Mouse (Mus musculus) MEL (cell line): ENCODE results near the gene Angptl4. TPM values are rescaled to one million over a fixed set of nuclear protein-coding genes. Genes with fewer than 3 reads are reported as not detected.

Experiments used
- DNase-seq: peaks from one replicate; pipeline ENCODE4 v3.0.0; 2011; ENCODE audit warnings: low read depth, low spot score
- H3K27ac ChIP-seq: 2 replicates; pipeline ENCODE4 v1.5.1; 2012; ENCODE audit warnings: low read depth, mild to moderate bottlenecking, control low read depth, low read length, moderate library complexity; ENCODE audit not compliant: control insufficient read depth
- H3K27me3 ChIP-seq, 2 experiments: fragments of 150-350 bp in 1 of 2; sonication (generic) in 1 of 2; 2 replicates each; pipeline ENCODE4 v1.6.1; 2012; ENCODE audit warnings: low read length in 2 of 2, mild to moderate bottlenecking in 2 of 2, improper control_type of control experiment in 1 of 2, moderate library complexity in 1 of 2; ENCODE audit not compliant: insufficient read depth in 2 of 2, control insufficient read depth in 1 of 2
- H3K36me3 ChIP-seq, 2 experiments: 2 replicates each; pipeline ENCODE4 v1.6.1; 2012 to 2014; ENCODE audit warnings: low read length in 2 of 2, improper control_type of control experiment in 1 of 2, inconsistent platforms in 1 of 2, mild to moderate bottlenecking in 1 of 2; ENCODE audit not compliant: insufficient read depth in 2 of 2, control insufficient read depth in 1 of 2
- H3K4me1 ChIP-seq, 2 experiments: fragments of 150-350 bp in 1 of 2; sonication (generic) in 1 of 2; 2 replicates each; pipeline ENCODE4 v1.6.1; 2012; ENCODE audit warnings: low read length in 2 of 2, improper control_type of control experiment in 1 of 2, mild to moderate bottlenecking in 1 of 2; ENCODE audit not compliant: insufficient read depth in 2 of 2, control insufficient read depth in 1 of 2
- H3K4me3 ChIP-seq, 2 experiments: fragments of 150-350 bp in 1 of 2; sonication (generic) in 1 of 2; 2 replicates each; pipeline ENCODE4 v1.5.1; 2012; ENCODE audit warnings: low read depth in 2 of 2, low read length in 2 of 2, mild to moderate bottlenecking in 2 of 2, moderate library complexity in 2 of 2, control low read depth in 1 of 2, improper control_type of control experiment in 1 of 2; ENCODE audit not compliant: control insufficient read depth in 1 of 2, insufficient read depth in 1 of 2
- H3K79me2 ChIP-seq: 2 replicates; pipeline ENCODE4 v1.6.1; 2012; ENCODE audit warnings: mild to moderate bottlenecking, low read length, moderate library complexity; ENCODE audit not compliant: control insufficient read depth, poor library complexity, insufficient read depth
- H3K9ac ChIP-seq: 2 replicates; pipeline ENCODE4 v1.6.1; 2012; ENCODE audit warnings: low read depth, mild to moderate bottlenecking, control low read depth, low read length, moderate library complexity; ENCODE audit not compliant: control insufficient read depth, poor library complexity, severe bottlenecking
- H3K9me3 ChIP-seq: fragments of 150-350 bp; sonication (generic); replicated peaks from 2 replicates; pipeline ENCODE4 v1.6.1; 2012; ENCODE audit warnings: mild to moderate bottlenecking, low read length, improper control_type of control experiment, moderate library complexity; ENCODE audit not compliant: insufficient read depth
- CHD1 ChIP-seq: IDR thresholded peaks from 2 replicates; pipeline ENCODE4 v1.6.1; 2012; ENCODE audit warnings: low read depth, mild to moderate bottlenecking, inconsistent platforms, low read length, improper control_type of control experiment
- CHD2 ChIP-seq: IDR thresholded peaks from 2 replicates; pipeline ENCODE4 v1.6.1; 2011; ENCODE audit warnings: low read length, improper control_type of control experiment
- CTCF ChIP-seq, 3 experiments: IDR thresholded peaks in 2 of 3; conservative IDR thresholded peaks in 1 of 3; 2 replicates each; pipeline ENCODE4 v1.5.1; 2011 to 2012; ENCODE audit warnings: low read length in 3 of 3, low read depth in 2 of 3, mild to moderate bottlenecking in 2 of 3, improper control_type of control experiment in 1 of 3, inconsistent platforms in 1 of 3, mixed read lengths in 1 of 3, moderate library complexity in 1 of 3; ENCODE audit not compliant: control insufficient read depth in 1 of 3, insufficient read depth in 1 of 3, poor library complexity in 1 of 3, severe bottlenecking in 1 of 3
- E2F4 ChIP-seq: IDR thresholded peaks from 2 replicates; pipeline ENCODE4 v1.6.1; 2011; ENCODE audit warnings: low read depth, low read length, improper control_type of control experiment, borderline replicate concordance
- EP300 ChIP-seq, 2 experiments: IDR thresholded peaks; 2 replicates each; pipeline ENCODE4 v1.6.1; 2011; ENCODE audit warnings: improper control_type of control experiment in 2 of 2, low read length in 2 of 2, low read depth in 1 of 2, mild to moderate bottlenecking in 1 of 2
- ETS1 ChIP-seq: IDR thresholded peaks from 2 replicates; pipeline ENCODE4 v1.6.1; 2012; ENCODE audit warnings: low read depth, mild to moderate bottlenecking, inconsistent platforms, low read length, improper control_type of control experiment, moderate library complexity
- GABPA ChIP-seq: IDR thresholded peaks from 2 replicates; pipeline ENCODE4 v1.6.1; 2012; ENCODE audit warnings: low read depth, mild to moderate bottlenecking, inconsistent platforms, low read length, improper control_type of control experiment, moderate library complexity
- HCFC1 ChIP-seq: IDR thresholded peaks from 2 replicates; pipeline ENCODE4 v1.6.1; 2012; ENCODE audit warnings: low read depth, mild to moderate bottlenecking, inconsistent platforms, low read length, improper control_type of control experiment, moderate library complexity
- JUND ChIP-seq: IDR thresholded peaks from 2 replicates; pipeline ENCODE4 v1.6.1; 2011; ENCODE audit warnings: low read depth, mild to moderate bottlenecking, improper control_type of control experiment, low read length
- KAT2A ChIP-seq: conservative IDR thresholded peaks from 2 replicates; pipeline ENCODE4 v1.6.1; 2012; ENCODE audit warnings: low read depth, low read length, improper control_type of control experiment, inconsistent platforms
- MAFK ChIP-seq: IDR thresholded peaks from 2 replicates; pipeline ENCODE4 v1.6.1; 2011; ENCODE audit warnings: low read depth, mild to moderate bottlenecking, low read length, improper control_type of control experiment, borderline replicate concordance
- MAX ChIP-seq: IDR thresholded peaks from 2 replicates; pipeline ENCODE4 v1.6.1; 2011; ENCODE audit warnings: low read length, improper control_type of control experiment
- MAZ ChIP-seq: IDR thresholded peaks from 2 replicates; pipeline ENCODE4 v1.6.1; 2012; ENCODE audit warnings: low read depth, mild to moderate bottlenecking, inconsistent platforms, low read length, improper control_type of control experiment
- MEF2A ChIP-seq: IDR thresholded peaks from 2 replicates; pipeline ENCODE4 v1.6.1; 2014; ENCODE audit warnings: low read depth, mild to moderate bottlenecking, inconsistent platforms, low read length, improper control_type of control experiment; ENCODE audit not compliant: poor library complexity, insufficient replicate concordance, severe bottlenecking; ENCODE audit errors: extremely low read depth
- MXI1 ChIP-seq: IDR thresholded peaks from 2 replicates; pipeline ENCODE4 v1.6.1; 2011; ENCODE audit warnings: mild to moderate bottlenecking, low read depth, low read length, improper control_type of control experiment
- MYB ChIP-seq: IDR thresholded peaks from 2 replicates; pipeline ENCODE4 v1.6.1; 2011; ENCODE audit warnings: mild to moderate bottlenecking, low read depth, low read length, improper control_type of control experiment
- MYC ChIP-seq: IDR thresholded peaks from 2 replicates; pipeline ENCODE4 v1.6.1; 2011; ENCODE audit warnings: low read depth, mild to moderate bottlenecking, low read length, improper control_type of control experiment, moderate library complexity
- NELFE ChIP-seq: IDR thresholded peaks from 2 replicates; pipeline ENCODE4 v1.6.1; 2011; ENCODE audit warnings: low read depth, low read length, improper control_type of control experiment
- NRF1 ChIP-seq: IDR thresholded peaks from 2 replicates; pipeline ENCODE4 v1.6.1; 2014; ENCODE audit warnings: low read depth, mild to moderate bottlenecking, inconsistent platforms, low read length, improper control_type of control experiment, moderate library complexity; ENCODE audit not compliant: poor library complexity, insufficient read depth, severe bottlenecking
- POLR2A ChIP-seq, 2 experiments: IDR thresholded peaks; 2 replicates each; pipeline ENCODE4 v1.6.1; 2011 to 2012; ENCODE audit warnings: low read length in 2 of 2, mild to moderate bottlenecking in 2 of 2, control low read depth in 1 of 2, improper control_type of control experiment in 1 of 2, low read depth in 1 of 2, moderate library complexity in 1 of 2; ENCODE audit not compliant: control insufficient read depth in 1 of 2, insufficient read depth in 1 of 2, poor library complexity in 1 of 2
- POLR2AphosphoS2 ChIP-seq: IDR thresholded peaks from 2 replicates; pipeline ENCODE4 v1.6.1; 2011; ENCODE audit warnings: low read length, improper control_type of control experiment
- POLR2AphosphoS5 ChIP-seq: IDR thresholded peaks from 2 replicates; pipeline ENCODE4 v1.6.1; 2012; ENCODE audit warnings: low read depth, borderline replicate concordance, mild to moderate bottlenecking, inconsistent platforms, low read length, moderate library complexity, mixed read lengths
- RAD21 ChIP-seq: IDR thresholded peaks from 2 replicates; pipeline ENCODE4 v1.6.1; 2011; ENCODE audit warnings: mild to moderate bottlenecking, low read depth, low read length, improper control_type of control experiment
- RCOR1 ChIP-seq: IDR thresholded peaks from 2 replicates; pipeline ENCODE4 v1.6.1; 2012; ENCODE audit warnings: low read depth, mild to moderate bottlenecking, inconsistent platforms, low read length, improper control_type of control experiment
- SIN3A ChIP-seq: IDR thresholded peaks from 2 replicates; pipeline ENCODE4 v1.6.1; 2012; ENCODE audit warnings: low read length, improper control_type of control experiment, inconsistent platforms
- SMC3 ChIP-seq: IDR thresholded peaks from 2 replicates; pipeline ENCODE4 v1.6.1; 2011; ENCODE audit warnings: low read depth, low read length, improper control_type of control experiment
- TAL1 ChIP-seq: IDR thresholded peaks from 2 replicates; pipeline ENCODE4 v1.6.1; 2012; ENCODE audit warnings: mild to moderate bottlenecking, inconsistent platforms, low read length, moderate library complexity, mixed read lengths
- TBP ChIP-seq: IDR thresholded peaks from 2 replicates; pipeline ENCODE4 v1.8.0; 2011; ENCODE audit warnings: low read depth, low read length, improper control_type of control experiment
- TCF12 ChIP-seq: IDR thresholded peaks from 2 replicates; pipeline ENCODE4 v1.6.1; 2014; ENCODE audit warnings: low read depth, mild to moderate bottlenecking, inconsistent platforms, low read length, improper control_type of control experiment, moderate library complexity
- UBTF ChIP-seq: IDR thresholded peaks from 2 replicates; pipeline ENCODE4 v1.6.1; 2012; ENCODE audit warnings: low read depth, mild to moderate bottlenecking, inconsistent platforms, low read length, improper control_type of control experiment, moderate library complexity, borderline replicate concordance; ENCODE audit not compliant: insufficient read depth
- USF1 ChIP-seq: IDR thresholded peaks from 2 replicates; pipeline ENCODE4 v1.6.1; 2014; ENCODE audit warnings: low read depth, mild to moderate bottlenecking, inconsistent platforms, low read length, improper control_type of control experiment, moderate library complexity
- USF2 ChIP-seq, 2 experiments: IDR thresholded peaks; 2 replicates each; pipeline ENCODE4 v1.6.1; 2011 to 2012; ENCODE audit warnings: improper control_type of control experiment in 2 of 2, low read length in 2 of 2, borderline replicate concordance in 1 of 2, inconsistent platforms in 1 of 2, low read depth in 1 of 2, mild to moderate bottlenecking in 1 of 2; ENCODE audit not compliant: insufficient read depth in 1 of 2
- ZC3H11A ChIP-seq: IDR thresholded peaks from 2 replicates; pipeline ENCODE4 v1.6.1; 2012; ENCODE audit warnings: low read depth, mild to moderate bottlenecking, inconsistent platforms, low read length, improper control_type of control experiment
- ZKSCAN1 ChIP-seq: IDR thresholded peaks from 2 replicates; pipeline ENCODE4 v1.6.1; 2012; ENCODE audit warnings: low read depth, mild to moderate bottlenecking, inconsistent platforms, low read length, improper control_type of control experiment, moderate library complexity
- ZMIZ1 ChIP-seq: IDR thresholded peaks from 2 replicates; pipeline ENCODE4 v1.6.1; 2012; ENCODE audit warnings: low read depth, mild to moderate bottlenecking, inconsistent platforms, low read length, improper control_type of control experiment, moderate library complexity
- ZNF384 ChIP-seq: IDR thresholded peaks from 2 replicates; pipeline ENCODE4 v1.6.1; 2012; ENCODE audit warnings: low read depth, mild to moderate bottlenecking, inconsistent platforms, low read length, improper control_type of control experiment
- polyA plus RNA-seq, 2 experiments: library from polyadenylated mRNA; stranded (reverse) in 1 of 2; unstranded in 1 of 2; fragments of >175 nt in 1 of 2; fragments of >200 nt in 1 of 2; gene quantifications; 2 replicates each; pipeline versions ENCODE4 v1.2.1 to v1.2.4; 2012; ENCODE audit warnings: low replicate concordance in 2 of 2, low read depth in 1 of 2; ENCODE audit not compliant: insufficient read length in 2 of 2, insufficient read depth in 1 of 2, missing spikeins in 1 of 2
- total RNA-seq: library from RNA; depleted of rRNA; stranded (reverse); fragments of 300-350 nt; gene quantifications from 2 replicates; pipeline ENCODE4 v1.2.3, GENCODE M21; 2012

Angptl4 gene
- total and polyA plus RNA-seq, 3 experiments, result 13.5 to 15.8 TPM; not detected in 1

DNA sequence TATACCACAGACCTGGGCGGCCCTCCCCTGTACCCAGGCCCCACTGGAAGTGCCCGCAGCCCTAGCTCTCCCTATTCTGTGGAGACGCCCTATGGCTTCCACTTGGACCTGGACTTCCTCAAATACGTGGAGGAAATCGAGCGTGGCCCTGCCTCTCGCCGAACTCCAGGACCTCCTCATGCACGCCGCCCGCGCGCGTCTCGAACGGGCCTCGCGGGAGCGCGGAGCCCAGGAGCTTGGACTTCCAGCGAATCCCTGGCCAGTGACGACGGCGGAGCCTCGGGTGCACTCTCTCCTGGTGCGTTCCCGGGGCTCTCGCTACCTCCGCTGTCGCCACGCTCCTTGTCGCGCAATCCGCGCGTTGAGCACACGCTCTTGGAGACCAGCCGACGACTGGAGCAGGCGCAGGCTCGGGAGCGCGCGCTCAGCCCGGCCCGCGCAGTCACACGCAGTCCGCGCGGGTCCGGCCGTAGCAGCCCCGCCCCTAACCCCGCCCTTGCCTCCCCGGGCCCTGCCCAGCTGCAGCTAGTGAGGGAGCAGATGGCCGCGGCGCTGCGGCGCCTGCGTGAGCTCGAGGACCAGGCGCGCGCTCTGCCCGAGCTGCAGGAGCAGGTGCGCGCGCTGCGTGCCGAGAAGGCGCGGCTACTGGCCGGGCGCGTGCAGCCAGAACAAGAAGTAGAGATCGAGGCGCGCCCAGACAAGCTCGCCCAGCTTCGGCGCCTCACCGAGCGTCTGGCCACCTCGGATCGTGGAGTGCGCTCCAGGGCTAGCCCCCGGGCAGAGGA lies 35.7 kb upstream of the Angptl4 start:
- Histone ChIP-seq H3K27ac (peak overlapping the region; percentile 63), H3K36me3 (peaks cover 6 to 7% of the 10 kb centered on the region in 2 experiments), H3K9ac (peak overlapping the region; percentile 86), H3K4me1 (peaks cover 0 to 8% of the 10 kb centered on the region in 2 experiments; a peak in 2 of 4 replicates), H3K79me2 (peaks cover 3% of the 10 kb centered on the region; the same call in 1 of the 2 replicates), H3K9me3 (no peaks in the 10 kb centered on the region), H3K27me3 (no peaks in the 10 kb centered on the region), H3K4me3 (peak overlapping the region; percentile 69 to 77)
- DNase-seq, result peak; percentile 98
- no peak for TF ChIP-seq MAZ
- TF ChIP-seq MYB, result no peak
- no peak for TF ChIP-seq CHD1
- no peak for TF ChIP-seq CTCF (IDR thresholded peaks at IDR 0.05 in 2 of 3, conservative IDR thresholded peaks at IDR 0.05 in 1 of 3; ENCODE audit: control insufficient read depth in 1 of 3, insufficient read depth in 1 of 3, low read depth in 2 of 3, low read length in 3 of 3, poor library complexity in 1 of 3, severe bottlenecking in 1 of 3)
- TF ChIP-seq USF2 (IDR thresholded peaks at IDR 0.05; ENCODE audit: borderline replicate concordance in 1 of 2, insufficient read depth in 1 of 2, low read depth in 1 of 2, low read length in 2 of 2), result no peak
- no peak for TF ChIP-seq UBTF
- TF ChIP-seq RCOR1, result no peak
- TF ChIP-seq MYC, result peak; percentile 74
- no peak for TF ChIP-seq ETS1
- TF ChIP-seq E2F4, result no peak
- no peak for TF ChIP-seq KAT2A
- no peak for TF ChIP-seq TBP
- TF ChIP-seq NELFE, result peak; percentile 89
- TF ChIP-seq JUND, result no peak
- TF ChIP-seq NRF1, result peak; percentile 87
- no peak for TF ChIP-seq ZNF384
- TF ChIP-seq HCFC1, result no peak; the same call in 1 of the 2 replicates
- TF ChIP-seq MAFK, result no peak
- TF ChIP-seq SIN3A, result peak; percentile 55; the same call in 1 of the 2 replicates
- no peak for TF ChIP-seq ZMIZ1
- no peak for TF ChIP-seq CHD2
- TF ChIP-seq MEF2A, result no peak
- TF ChIP-seq ZC3H11A, result no peak
- TF ChIP-seq MAX, result peak; percentile 62
- TF ChIP-seq POLR2AphosphoS2, result peak; percentile 90; the same call in 1 of the 2 replicates
- TF ChIP-seq USF1, result 0 out of 2 replicates have a peak, but pooled peaks have one; percentile 12
- no peak for TF ChIP-seq EP300 (IDR thresholded peaks at IDR 0.05; ENCODE audit: low read depth in 1 of 2, low read length in 2 of 2)
- TF ChIP-seq TCF12, result no peak
- no peak for TF ChIP-seq TAL1
- no peak for TF ChIP-seq POLR2AphosphoS5
- TF ChIP-seq MXI1, result peak; percentile 78
- no peak for TF ChIP-seq ZKSCAN1
- TF ChIP-seq GABPA, result no peak
- no peak for TF ChIP-seq RAD21
- no peak for TF ChIP-seq SMC3
- TF ChIP-seq POLR2A (IDR thresholded peaks at IDR 0.05; ENCODE audit: control insufficient read depth in 1 of 2, insufficient read depth in 1 of 2, low read depth in 1 of 2, low read length in 2 of 2, poor library complexity in 1 of 2), result peak; percentile 44 to 87; a peak in 2 of 4 replicates
